Mouse (Mus musculus): ENCODE results near the gene Gm14443. TPM values are rescaled to one million over a fixed set of nuclear protein-coding genes. Genes with fewer than 3 reads are reported as not detected.
"Not testable (repeated sequence)": the region's sequence is repeated elsewhere in the genome, so short reads cannot be mapped to it uniquely, and the experiment has no call there.

The Gm14443 gene
- polyA plus RNA-seq (2017; shearing (Covaris generic)), result under 1 TPM in 1 of 3 experiments, not detected in 2; 0.15 TPM

- not testable (repeated sequence) for ATAC-seq
Observed at GRCm38 (mm10) chr2:175175401-175176180, at the start of gene Gm14443. TSS of gene Gm14443 (minus strand) at chr2:175175871.

- not testable (repeated sequence) for ATAC-seq
Observed at GRCm38 (mm10) chr2:175206732-175207131, 31.1 kb upstream of the Gm14443 start, which contains the start of gene Gm14391. TSS of gene Gm14391 (minus strand) at chr2:175206917.

- ATAC-seq, result not testable (repeated sequence)
Observed at GRCm38 (mm10) chr2:175179008-175179407, 3.3 kb upstream of the Gm14443 start.

- ATAC-seq, result no peak
Observed at GRCm38 (mm10) chr2:175176312-175176711, 641 bp upstream of the Gm14443 start.

GRCm38 (mm10) chr2:175174058-175174457 is 1.6 kb downstream of the Gm14443 start:
- ATAC-seq, result not testable (repeated sequence)

GRCm38 (mm10) chr2:175172906-175173595 is 2.6 kb downstream of the Gm14443 start:
- ATAC-seq, result not testable (repeated sequence)

GRCm38 (mm10) chr2:175172123-175172522 is 3.5 kb downstream of the Gm14443 start:
- no peak for ATAC-seq

- not testable (repeated sequence) for ATAC-seq
Observed at GRCm38 (mm10) chr2:175166870-175167269, 8.8 kb downstream of the Gm14443 start.

- not testable (repeated sequence) for ATAC-seq
Observed at GRCm38 (mm10) chr2:175165110-175165509, 10.6 kb downstream of the Gm14443 start.

GRCm38 (mm10) chr2:175161438-175161837 is 14.2 kb downstream of the Gm14443 start:
- not testable (repeated sequence) for ATAC-seq

GRCm38 (mm10) chr2:175158642-175159041 is 17.0 kb downstream of the Gm14443 start:
- ATAC-seq, result no peak

- no peak for ATAC-seq
Observed at GRCm38 (mm10) chr2:175156696-175157095, 19.0 kb downstream of the Gm14443 start.

- ATAC-seq, result not testable (repeated sequence)
Observed at GRCm38 (mm10) chr2:175141993-175142295, 33.7 kb downstream of the Gm14443 start, which contains the start of gene Gm14399. TSS of gene Gm14399 (minus strand) at chr2:175142012.

GRCm38 (mm10) chr2:175141118-175141992 is 34.3 kb downstream of the Gm14443 start:
- not testable (repeated sequence) for ATAC-seq

GRCm38 (mm10) chr2:175140624-175141023 is 35.0 kb downstream of the Gm14443 start:
- ATAC-seq, result not testable (repeated sequence)

Other genes starting within 250 kb of the Gm14443 start
- not detected for gene Gm14444, start 165.6 kb downstream of the Gm14443 start, polyA plus RNA-seq (2017; shearing (Covaris generic))
- gene Gm14393, start 108.1 kb downstream of the Gm14443 start, polyA plus RNA-seq (2017; shearing (Covaris generic)), result not detected
- gene Gm14399, start 33.9 kb downstream of the Gm14443 start, polyA plus RNA-seq (2017; shearing (Covaris generic)), result 1 to 10 TPM; 3.7 to 6.6 (median 4.9) TPM
- 1 to 10 TPM; 2.1 to 6.8 (median 5.9) TPM for gene Gm14391, start 31.0 kb upstream of the Gm14443 start, polyA plus RNA-seq (2017; shearing (Covaris generic))
- 10 to 100 TPM in 1 of 3 experiments, 1 to 10 TPM in 1, not detected in 1; 1.2 to 11.2 TPM for gene Gm14440, start 99.3 kb upstream of the Gm14443 start, polyA plus RNA-seq (2017; shearing (Covaris generic))
- 10 to 100 TPM in 1 of 3 experiments, 1 to 10 TPM in 2; 9.7 to 15.0 (median 9.8) TPM for gene Gm4631, start 162.3 kb upstream of the Gm14443 start, polyA plus RNA-seq (2017; shearing (Covaris generic))
- gene Zfp968, start 196.6 kb upstream of the Gm14443 start, polyA plus RNA-seq (2017; shearing (Covaris generic)), result 1 to 10 TPM; 2.5 to 3.4 (median 3.2) TPM

All from inflammation-experienced regulatory T-cells, adult 6 months (primary cell).